Mouse (Mus musculus) CH12.LX (cell line): ENCODE measurements around the gene Gm13279.

Source experiments
- CTCF ChIP-seq, 2 experiments: IDR thresholded peaks in 1 of 2; conservative IDR thresholded peaks in 1 of 2; 2 replicates each; pipeline ENCODE4 v1.5.1; 2011 to 2012; ENCODE audit warnings: low read depth in 2 of 2, low read length in 2 of 2, improper control_type of control experiment in 1 of 2, inconsistent platforms in 1 of 2, mild to moderate bottlenecking in 1 of 2, moderate library complexity in 1 of 2
- EP300 ChIP-seq: IDR thresholded peaks from 2 replicates; pipeline ENCODE4 v1.6.1; 2011; ENCODE audit warnings: low read length, improper control_type of control experiment
- GABPA ChIP-seq: IDR thresholded peaks from 2 replicates; pipeline ENCODE4 v1.6.1; 2012; ENCODE audit warnings: low read depth, low read length, improper control_type of control experiment, inconsistent platforms; ENCODE audit not compliant: insufficient replicate concordance

- TF ChIP-seq EP300 (no peak), GABPA (no peak), CTCF (conservative IDR thresholded peaks at IDR 0.05 in 1 of 2, IDR thresholded peaks at IDR 0.05 in 1 of 2; ENCODE audit: low read depth in 2 of 2, low read length in 2 of 2) (no peak)
Observed at GRCm38 (mm10) chr4:88815928-88816327, 18.7 kb downstream of the Gm13279 start, which contains the start of gene Ifna7.
